Mouse (Mus musculus) thymus, adult 2 months (tissue): ENCODE results near the gene Pax8. TPM values are rescaled to one million over a fixed set of nuclear protein-coding genes. Genes with fewer than 3 reads are reported as not detected.

Experiments used
- DNase-seq: peaks from one replicate; pipeline ENCODE4 v3.0.0; 2021
- H3K27ac ChIP-seq: fragments of 200-500 bp; 2 replicates; pipeline ENCODE4 v1.5.1; 2012; ENCODE audit warnings: low read length, control low read depth; ENCODE audit not compliant: control insufficient read depth, insufficient read depth
- H3K27me3 ChIP-seq: fragments of 200-500 bp; 2 replicates; pipeline ENCODE4 v1.6.1; 2012; ENCODE audit warnings: mild to moderate bottlenecking, low read length, moderate library complexity, mixed read lengths; ENCODE audit not compliant: control insufficient read depth, insufficient read depth
- H3K36me3 ChIP-seq: fragments of 200-500 bp; 2 replicates; pipeline ENCODE4 v1.6.1; 2012; ENCODE audit warnings: mild to moderate bottlenecking, low read length, moderate library complexity; ENCODE audit not compliant: control insufficient read depth, insufficient read depth
- H3K4me1 ChIP-seq: fragments of 200-500 bp; replicated peaks from 2 replicates; pipeline ENCODE4 v1.6.1; 2012; ENCODE audit warnings: low read length; ENCODE audit not compliant: control insufficient read depth, insufficient read depth
- H3K4me3 ChIP-seq: fragments of 200-500 bp; 2 replicates; pipeline ENCODE4 v1.5.1; 2012; ENCODE audit warnings: mild to moderate bottlenecking, low read length, control low read depth, moderate library complexity; ENCODE audit not compliant: control insufficient read depth, insufficient read depth
- CTCF ChIP-seq: fragments of 200-500 bp; IDR thresholded peaks from 2 replicates; pipeline ENCODE4 v1.5.1; 2012; ENCODE audit warnings: mild to moderate bottlenecking, control low read depth, low read length, moderate library complexity, borderline replicate concordance; ENCODE audit not compliant: control insufficient read depth, poor library complexity, insufficient read depth; ENCODE audit errors: extremely low read depth
- POLR2A ChIP-seq: fragments of 200-500 bp; IDR thresholded peaks from 2 replicates; pipeline ENCODE4 v1.6.1; 2012; ENCODE audit warnings: mild to moderate bottlenecking, low read length, control low read depth, moderate library complexity; ENCODE audit not compliant: control insufficient read depth, poor library complexity, insufficient read depth; ENCODE audit errors: extremely low read depth
- WGBS: fragments of 180-500 bp; shearing (Covaris S2); methylation state at CpG from one replicate; pipeline ENCODE4 v1.1.7; 2018; 5-methylcytosine and 5-hydroxymethylcytosine counted together
- polyA plus RNA-seq: library from polyadenylated mRNA; depleted of rRNA; stranded (reverse); fragments of >200 nt; gene quantifications from 2 replicates; pipeline ENCODE4 v1.2.3, GENCODE M21; 2012

The Pax8 gene
- polyA plus RNA-seq, 1 experiment = 0.08 TPM

- Histone ChIP-seq H3K27ac (no peak overlapping the region), H3K27me3 (no peaks in the 10 kb centered on the region), H3K36me3 (peaks cover 76% of the 10 kb centered on the region), H3K4me3 (no peak overlapping the region), H3K4me1 (peaks cover 4% of the 10 kb centered on the region)
- no peak for DNase-seq
- TF ChIP-seq POLR2A = no peak
- TF ChIP-seq CTCF = 0 out of 2 replicates have a peak, but pooled peaks have one; percentile 38
- 80% methylated on average over 2 of the region's 2 CpGs for WGBS
Observed at GRCm38 (mm10) chr2:24397115-24397514, 78.3 kb downstream of the Pax8 start.

GRCm38 (mm10) chr2:24393251-24393650, 82.1 kb downstream of the Pax8 start:
- H3K4me3 ChIP-seq = no peak overlapping the region
- WGBS = 91% methylated on average over 2 of the region's 2 CpGs
- DNase-seq = no peak
- H3K27ac ChIP-seq = no peak overlapping the region
- no peaks in the 10 kb centered on the region for H3K27me3 ChIP-seq
- peaks cover 39% of the 10 kb centered on the region for H3K36me3 ChIP-seq
- TF ChIP-seq CTCF = no peak
- no peak for TF ChIP-seq POLR2A
- H3K4me1 ChIP-seq = peaks cover 11% of the 10 kb centered on the region

GRCm38 (mm10) chr2:24387361-24388283, 87.8 kb downstream of the Pax8 start:
- no peak for TF ChIP-seq POLR2A
- TF ChIP-seq CTCF = no peak
- no peak for DNase-seq
- H3K4me3 ChIP-seq = peak overlapping the region; percentile 14
- peaks cover 49% of the 10 kb centered on the region for H3K4me1 ChIP-seq
- H3K27ac ChIP-seq = no peak overlapping the region; the same call in 1 of the 2 replicates
- no peaks in the 10 kb centered on the region for H3K27me3 ChIP-seq
- 33% methylated on average over 4 of the region's 4 CpGs for WGBS
- H3K36me3 ChIP-seq = no peaks in the 10 kb centered on the region

GRCm38 (mm10) chr2:24386964-24387320, 88.5 kb downstream of the Pax8 start:
- peak overlapping the region; percentile 97 for H3K27ac ChIP-seq
- H3K4me3 ChIP-seq = peak overlapping the region; percentile 94
- peak; percentile 31 for DNase-seq
- TF ChIP-seq CTCF = no peak
- TF ChIP-seq POLR2A = no peak
- no peaks in the 10 kb centered on the region for H3K36me3 ChIP-seq
- peaks cover 56% of the 10 kb centered on the region for H3K4me1 ChIP-seq
- WGBS = 5% methylated on average over 2 of the region's 2 CpGs
- no peaks in the 10 kb centered on the region for H3K27me3 ChIP-seq

GRCm38 (mm10) chr2:24386158-24386963, 89.0 kb downstream of the Pax8 start:
- no peaks in the 10 kb centered on the region for H3K27me3 ChIP-seq
- H3K4me1 ChIP-seq = peaks cover 58% of the 10 kb centered on the region
- TF ChIP-seq POLR2A (peak; percentile 65), CTCF (0 out of 2 replicates have a peak, but pooled peaks have one; percentile 20)
- H3K4me3 ChIP-seq = peak overlapping the region; percentile 94
- DNase-seq = peak; percentile 88
- no peaks in the 10 kb centered on the region for H3K36me3 ChIP-seq
- 3% methylated on average over 21 of the region's 21 CpGs for WGBS
- peak overlapping the region; percentile 97 for H3K27ac ChIP-seq

GRCm38 (mm10) chr2:24385111-24385961, 90.1 kb downstream of the Pax8 start:
- Histone ChIP-seq H3K36me3 (no peaks in the 10 kb centered on the region), H3K4me3 (peak overlapping the region; percentile 94), H3K27ac (peak overlapping the region; percentile 97), H3K27me3 (no peaks in the 10 kb centered on the region), H3K4me1 (peaks cover 58% of the 10 kb centered on the region)
- TF ChIP-seq POLR2A (peak; percentile 41), CTCF (no peak)
- 17% methylated on average over 14 of the region's 14 CpGs for WGBS
- peak; percentile 88 for DNase-seq
